Mouse (Mus musculus): ENCODE results near the gene BC035947.

BC035947 gene

GRCm38 (mm10) chr1:78501036-78501435 lies 10.9 kb downstream of the BC035947 start:
- peak; percentile 25 for DNase-seq

DNA sequence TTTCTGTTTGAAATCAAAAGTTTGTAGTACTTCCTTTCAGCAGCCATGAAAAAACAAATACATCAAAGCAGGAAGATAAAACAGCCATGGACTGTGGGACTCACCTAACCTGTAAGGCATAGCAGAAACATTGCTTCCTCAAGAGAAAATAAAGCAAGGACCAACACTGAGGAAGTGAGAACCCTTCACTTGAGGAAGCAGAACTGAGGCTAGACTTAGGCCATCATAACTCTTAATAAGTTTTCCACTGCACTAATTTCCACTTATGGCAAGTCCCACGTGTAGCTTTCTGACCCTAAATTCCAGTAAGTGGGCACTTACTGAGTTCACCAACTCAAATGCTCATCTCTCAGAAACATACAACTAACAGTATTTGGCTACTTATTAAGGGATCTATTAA lies 21.8 kb downstream of the BC035947 start:
- DNase-seq = no peak

DNA sequence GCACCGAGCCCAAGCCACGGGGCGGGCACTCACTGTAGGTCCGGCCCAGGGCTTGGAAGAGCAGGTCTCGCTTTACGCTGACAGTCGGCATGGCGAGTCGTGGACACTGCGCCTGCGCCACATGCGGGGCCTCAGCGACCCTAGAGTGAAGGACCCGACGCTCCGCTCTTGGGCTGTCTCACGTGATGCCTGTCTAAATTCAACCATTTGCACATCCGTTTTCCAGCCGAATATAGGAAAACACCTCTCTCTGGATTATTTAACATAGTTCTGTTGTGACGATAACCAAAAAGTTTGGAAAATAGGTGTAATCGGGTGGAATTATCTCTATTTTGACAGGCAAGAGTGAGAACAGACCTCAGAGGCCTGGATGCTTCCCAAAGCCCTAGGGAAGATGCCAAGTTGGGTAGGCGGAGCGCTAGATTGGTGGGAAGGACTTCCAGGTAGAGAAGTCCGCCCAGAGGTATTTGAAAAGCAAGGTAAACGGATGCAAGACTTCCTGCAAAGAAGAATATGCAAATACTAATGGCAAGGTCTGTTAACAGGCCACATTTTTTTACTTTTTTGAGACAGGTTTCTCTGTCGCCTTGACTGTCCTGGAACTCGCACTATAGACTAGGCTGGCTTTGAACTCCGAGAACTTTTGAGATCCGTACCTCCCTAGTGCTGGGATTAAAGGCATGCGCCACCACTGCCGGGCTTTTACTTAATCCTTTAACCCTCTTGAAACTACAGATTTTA lies 23.0 kb downstream of the BC035947 start, which contains the start of gene Farsb:
Gene Farsb (minus strand): TSS at position 146 of the 741 bp plus-strand sequence.
- peak; percentile 92 for DNase-seq

DNA sequence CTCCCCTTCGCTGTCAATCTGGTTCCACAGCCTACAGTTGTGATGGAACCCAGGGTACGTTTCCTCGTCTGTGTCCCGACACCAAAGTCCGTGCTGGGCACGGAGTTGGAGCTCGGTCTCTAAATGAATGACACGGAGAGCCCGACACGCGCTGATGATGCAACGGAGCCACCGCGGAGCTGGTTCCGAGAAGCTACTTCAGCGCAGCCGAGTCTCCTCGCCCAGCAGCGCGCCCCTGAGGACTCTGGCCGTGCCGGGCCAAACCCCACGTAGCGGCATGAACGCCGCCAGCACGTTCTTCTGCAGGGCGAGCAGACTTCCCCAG lies 23.6 kb downstream of the BC035947 start:
- DNase-seq = no peak

DNA sequence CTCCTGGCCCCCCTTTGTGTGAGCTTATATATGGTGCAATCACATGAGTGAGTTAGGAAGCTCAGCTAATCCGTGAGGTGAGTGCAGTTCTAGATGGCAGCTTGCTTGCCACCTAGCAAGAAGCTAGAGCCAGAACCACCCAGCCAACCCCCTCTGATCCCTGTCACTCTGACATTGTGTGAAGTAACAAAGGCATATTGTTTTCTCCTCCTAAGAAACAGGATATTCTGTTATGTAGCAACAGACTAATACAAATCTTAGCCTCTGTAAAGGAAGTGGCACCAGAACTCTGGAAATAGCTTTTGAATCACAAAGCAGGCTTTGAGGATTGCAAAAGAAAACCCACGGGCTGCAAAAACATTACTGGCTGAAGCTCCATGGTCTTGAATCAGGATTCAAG lies 27.6 kb downstream of the BC035947 start:
- no peak for DNase-seq

DNA sequence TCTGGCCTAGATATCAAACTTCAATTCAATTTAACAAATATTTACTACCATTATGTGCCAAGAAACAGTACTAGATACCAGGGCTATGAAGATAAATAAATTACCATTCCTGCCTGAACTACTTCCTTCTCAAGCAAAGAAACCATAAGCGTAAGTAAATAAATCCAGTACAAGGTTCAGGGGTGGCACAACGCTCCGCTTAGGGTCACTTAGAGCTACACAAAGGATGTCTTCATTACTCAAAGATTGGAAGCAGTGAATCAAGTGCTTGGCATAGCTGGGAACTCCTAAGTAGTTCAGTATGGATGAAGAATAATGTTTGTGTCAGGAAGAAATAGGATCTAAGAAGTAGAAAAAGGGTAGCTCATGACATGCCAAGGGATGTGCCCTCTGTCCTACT lies 28.5 kb downstream of the BC035947 start:
- DNase-seq = no peak

DNA sequence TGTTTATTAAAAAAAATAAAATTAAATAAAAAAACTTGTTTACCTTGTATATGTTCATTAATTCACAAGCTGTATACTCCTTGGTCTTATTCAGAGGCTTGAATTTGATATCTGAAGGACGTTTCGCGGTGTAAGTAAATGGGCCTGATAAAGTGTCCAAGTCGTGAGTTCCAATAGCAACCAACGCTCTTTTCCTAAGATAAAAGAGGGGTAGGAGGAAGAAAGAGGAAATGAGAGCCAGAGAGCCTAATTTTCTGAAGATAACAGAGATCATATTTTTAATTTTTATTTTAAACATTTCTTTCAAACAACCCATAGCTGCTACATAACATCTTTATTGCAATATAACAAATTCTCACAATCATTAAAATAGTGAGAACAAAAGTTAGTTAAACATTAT lies 39.5 kb downstream of the BC035947 start:
- no peak for DNase-seq

DNA sequence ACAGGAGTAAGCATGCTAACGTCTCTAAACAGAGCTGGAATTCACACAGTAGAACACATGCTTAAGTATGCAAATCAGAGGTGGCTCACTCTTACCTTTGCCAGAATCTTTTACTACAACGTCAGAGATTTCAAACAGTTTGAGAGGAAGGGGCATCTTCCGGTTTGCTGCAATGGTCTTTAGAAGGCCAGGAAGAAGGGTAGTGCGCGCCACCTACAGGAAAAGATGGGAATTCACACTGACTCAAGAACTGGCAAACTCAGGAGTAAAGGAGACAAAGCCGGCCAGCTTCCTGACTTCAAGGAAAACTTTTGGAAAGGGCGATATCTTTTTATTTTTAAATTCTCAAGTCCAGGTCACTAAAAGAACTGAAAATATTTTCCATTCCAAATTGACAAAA lies 57.3 kb downstream of the BC035947 start:
- peak; percentile 45 for DNase-seq

DNA sequence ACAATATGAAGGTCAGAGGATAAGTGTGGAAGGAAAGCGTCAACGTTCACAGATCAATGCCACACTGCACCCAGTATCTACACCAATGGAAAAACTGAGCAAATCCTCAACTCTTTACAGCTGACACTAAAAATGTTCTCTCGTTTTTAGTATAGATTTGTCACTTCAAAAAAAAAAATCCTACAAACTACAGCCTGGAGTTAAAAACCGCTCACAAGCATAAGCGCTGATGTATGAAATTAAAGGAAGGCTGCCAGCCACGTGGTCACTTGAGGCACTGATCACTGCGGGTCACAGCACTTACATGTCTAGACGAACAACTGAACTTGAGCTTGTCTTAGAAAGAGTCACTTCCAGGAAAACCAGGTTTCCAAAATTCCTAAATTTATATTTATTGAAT lies 58.1 kb downstream of the BC035947 start:
- no peak for DNase-seq

- DNase-seq = no peak
Measured at GRCm38 (mm10) chr1:78452544-78452943, 59.4 kb downstream of the BC035947 start.

DNA sequence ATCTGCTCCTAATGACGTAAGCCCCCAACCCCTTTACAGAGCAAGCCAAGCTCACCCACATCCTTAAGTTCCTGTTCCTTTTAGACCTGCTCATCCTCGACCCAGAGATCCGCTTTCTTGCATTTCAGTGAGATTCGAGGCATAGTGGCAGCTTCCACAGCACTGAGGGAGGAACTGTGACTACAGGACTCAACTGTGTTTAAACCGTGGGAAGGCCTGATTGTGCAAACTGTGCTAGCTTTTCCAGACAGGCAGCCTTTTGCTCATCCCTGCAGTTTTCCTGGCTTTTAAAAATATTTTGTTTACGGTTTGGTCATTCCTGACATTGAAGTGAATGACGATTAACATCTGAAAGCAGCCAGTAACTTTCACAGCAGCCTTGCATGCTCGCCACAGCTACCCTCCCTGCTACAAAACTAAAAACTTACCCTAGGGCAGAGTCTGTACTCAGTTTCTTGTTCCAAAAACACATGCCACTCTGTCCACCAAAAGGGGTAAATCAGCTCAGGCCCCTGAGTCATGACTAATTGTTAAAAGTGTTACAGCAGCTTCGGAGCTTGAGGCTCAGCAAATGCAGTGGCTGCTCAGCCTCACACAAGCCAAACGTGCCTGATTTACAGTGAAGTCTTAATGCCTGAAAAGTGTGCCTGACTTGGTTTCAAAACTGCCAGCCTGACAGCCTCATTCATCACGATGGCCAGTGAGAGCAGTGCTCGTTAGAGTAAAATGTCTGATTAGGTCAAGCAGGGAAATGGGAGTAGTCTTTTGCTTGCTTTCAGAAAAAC lies 60.7 kb downstream of the BC035947 start:
- DNase-seq = no peak

DNA sequence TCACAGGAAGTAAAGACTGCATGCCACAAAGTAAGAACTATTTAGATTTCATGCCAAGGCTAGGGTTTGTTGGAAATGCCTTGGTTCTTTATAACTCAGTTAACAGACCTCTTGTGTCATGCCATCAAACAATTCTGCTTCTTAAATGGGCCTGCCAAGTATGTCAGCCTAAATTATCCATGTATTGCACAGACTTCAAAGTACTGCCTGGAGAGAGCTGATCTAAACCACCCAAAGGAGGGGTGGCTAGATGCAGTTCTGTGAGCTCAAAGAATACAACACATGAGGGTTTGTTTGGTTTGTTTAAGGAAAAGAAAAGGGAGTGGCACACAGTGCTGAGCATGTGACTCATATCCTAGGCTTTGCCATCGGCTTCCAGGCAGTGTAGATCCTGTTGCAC lies 63.9 kb downstream of the BC035947 start:
- no peak for DNase-seq

Data from kidney, adult 18-20 months (tissue).